Mouse (Mus musculus) hindbrain, embryonic 12.5 days (tissue): ENCODE results near the gene Elovl5. TPM values are rescaled to one million over a fixed set of nuclear protein-coding genes. Genes with fewer than 3 reads are reported as not detected.
A peak's percentile ranks its signal among the peaks of the same experiment; 100 is the strongest.

Experiments used
- ATAC-seq: fragments of 200-750 bp; cut with Nextera tagmentation; 2 replicates; pipeline ENCODE4 v1.8.0; 2017; ENCODE audit warnings: moderate TSS enrichment; ENCODE audit not compliant: low FRiP score
- H3K27ac ChIP-seq: fragments of 300-500 bp; sonication (generic); 2 replicates; pipeline ENCODE4 v1.5.1; 2016; ENCODE audit warnings: mild to moderate bottlenecking
- H3K27me3 ChIP-seq: fragments of 300-500 bp; sonication (generic); 2 replicates; pipeline ENCODE4 v1.6.1; 2016; ENCODE audit warnings: mild to moderate bottlenecking
- H3K36me3 ChIP-seq: fragments of 300-500 bp; sonication (generic); 2 replicates; pipeline ENCODE4 v1.6.1; 2016; ENCODE audit warnings: mild to moderate bottlenecking
- H3K4me1 ChIP-seq: fragments of 300-500 bp; sonication (generic); 2 replicates; pipeline ENCODE4 v1.6.1; 2016
- H3K4me2 ChIP-seq: fragments of 300-500 bp; sonication (generic); replicated peaks from 2 replicates; pipeline ENCODE4 v1.6.1; 2016; ENCODE audit warnings: mild to moderate bottlenecking
- H3K4me3 ChIP-seq: fragments of 300-500 bp; sonication (generic); 2 replicates; pipeline ENCODE4 v1.5.1; 2016; ENCODE audit warnings: mild to moderate bottlenecking
- H3K9ac ChIP-seq: fragments of 300-500 bp; sonication (generic); 2 replicates; pipeline ENCODE4 v1.6.1; 2016; ENCODE audit warnings: mild to moderate bottlenecking, moderate library complexity
- H3K9me3 ChIP-seq: fragments of 300-500 bp; sonication (generic); replicated peaks from 2 replicates; pipeline ENCODE4 v1.6.1; 2016; ENCODE audit warnings: mild to moderate bottlenecking
- WGBS: fragments of 180-500 bp; shearing (Covaris S2); methylation state at CpG from one replicate; pipeline ENCODE4 v1.1.7; 2016; 5-methylcytosine and 5-hydroxymethylcytosine counted together
- polyA plus RNA-seq: library from polyadenylated mRNA; unstranded; fragments of >200 nt; fragmentation: Nextera tagmentation; extraction: Ambion mirVana; gene quantifications from 2 replicates; pipeline ENCODE4 v1.2.1, GENCODE M21; 2016

Elovl5 gene
- polyA plus RNA-seq, 1 experiment from 2014 or later: 69.3 TPM

DNA sequence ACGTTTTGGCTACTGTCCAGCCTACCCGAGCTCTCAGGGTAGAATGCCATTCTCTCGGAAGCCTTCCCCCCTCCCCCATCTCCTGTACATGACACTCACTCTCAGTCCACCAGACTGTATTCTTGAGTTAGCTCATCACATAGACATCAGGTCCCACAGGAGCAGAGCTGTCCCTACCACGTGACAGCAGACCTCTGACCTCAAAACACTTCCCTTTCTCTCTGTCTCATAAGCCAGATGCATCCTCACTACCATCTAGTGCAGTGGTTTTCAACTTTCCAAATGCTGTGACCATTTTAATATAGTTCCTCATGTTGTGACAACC, 13.7 kb downstream of the Elovl5 start:
- Histone ChIP-seq H3K4me3 (no peak overlapping the region), H3K4me2 (no peak overlapping the region), H3K4me1 (peaks cover 43% of the 10 kb centered on the region), H3K9me3 (no peaks in the 10 kb centered on the region), H3K27me3 (no peaks in the 10 kb centered on the region), H3K36me3 (no peaks in the 10 kb centered on the region), H3K9ac (no peak overlapping the region), H3K27ac (no peak overlapping the region)
- WGBS: 39% methylated on average over 4 of the region's 4 CpGs
- peak; percentile 66 for ATAC-seq

DNA sequence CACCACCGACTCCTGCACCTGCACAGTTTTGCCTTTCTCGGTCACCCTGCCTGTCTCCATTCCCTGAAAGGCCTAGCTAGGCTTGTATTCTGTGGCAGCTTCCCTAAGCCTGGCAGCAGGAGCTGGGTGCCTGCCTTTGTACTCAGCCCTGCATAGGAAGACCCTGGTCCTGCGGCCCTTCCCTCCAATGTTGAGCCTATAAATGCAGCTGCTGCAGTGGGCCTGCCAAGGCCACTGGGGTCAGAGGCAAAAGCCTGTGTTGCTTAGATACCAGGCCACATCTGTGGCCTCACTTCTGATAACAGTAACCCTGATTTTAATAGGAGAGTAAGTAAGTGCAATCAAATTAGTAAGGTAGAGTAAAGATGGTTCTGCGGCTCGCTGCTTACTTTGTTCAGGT, 14.6 kb downstream of the Elovl5 start:
- H3K4me2 ChIP-seq: no peak overlapping the region
- H3K9me3 ChIP-seq: no peaks in the 10 kb centered on the region
- no peak overlapping the region for H3K4me3 ChIP-seq
- H3K27me3 ChIP-seq: no peaks in the 10 kb centered on the region
- peak overlapping the region; percentile 71 for H3K27ac ChIP-seq
- WGBS: 71% methylated on average over 5 of the region's 5 CpGs
- ATAC-seq: no peak
- H3K9ac ChIP-seq: no peak overlapping the region
- no peaks in the 10 kb centered on the region for H3K36me3 ChIP-seq
- H3K4me1 ChIP-seq: peaks cover 42% of the 10 kb centered on the region

GRCm38 (mm10) chr9:77935818-77936611, 18.9 kb downstream of the Elovl5 start:
- Histone ChIP-seq H3K36me3 (no peaks in the 10 kb centered on the region), H3K4me3 (no peak overlapping the region), H3K4me2 (no peak overlapping the region), H3K27me3 (no peaks in the 10 kb centered on the region), H3K27ac (no peak overlapping the region), H3K9me3 (no peaks in the 10 kb centered on the region), H3K9ac (no peak overlapping the region), H3K4me1 (peaks cover 37% of the 10 kb centered on the region)
- WGBS: 75% methylated on average over 10 of the region's 10 CpGs
- ATAC-seq: no peak

GRCm38 (mm10) chr9:77937875-77938274, 20.7 kb downstream of the Elovl5 start:
- Histone ChIP-seq H3K27me3 (no peaks in the 10 kb centered on the region), H3K9ac (no peak overlapping the region), H3K4me2 (no peak overlapping the region), H3K4me3 (no peak overlapping the region), H3K36me3 (no peaks in the 10 kb centered on the region), H3K27ac (no peak overlapping the region), H3K9me3 (no peaks in the 10 kb centered on the region), H3K4me1 (peaks cover 27% of the 10 kb centered on the region)
- 67% methylated on average over 11 of the region's 11 CpGs for WGBS
- ATAC-seq: no peak

DNA sequence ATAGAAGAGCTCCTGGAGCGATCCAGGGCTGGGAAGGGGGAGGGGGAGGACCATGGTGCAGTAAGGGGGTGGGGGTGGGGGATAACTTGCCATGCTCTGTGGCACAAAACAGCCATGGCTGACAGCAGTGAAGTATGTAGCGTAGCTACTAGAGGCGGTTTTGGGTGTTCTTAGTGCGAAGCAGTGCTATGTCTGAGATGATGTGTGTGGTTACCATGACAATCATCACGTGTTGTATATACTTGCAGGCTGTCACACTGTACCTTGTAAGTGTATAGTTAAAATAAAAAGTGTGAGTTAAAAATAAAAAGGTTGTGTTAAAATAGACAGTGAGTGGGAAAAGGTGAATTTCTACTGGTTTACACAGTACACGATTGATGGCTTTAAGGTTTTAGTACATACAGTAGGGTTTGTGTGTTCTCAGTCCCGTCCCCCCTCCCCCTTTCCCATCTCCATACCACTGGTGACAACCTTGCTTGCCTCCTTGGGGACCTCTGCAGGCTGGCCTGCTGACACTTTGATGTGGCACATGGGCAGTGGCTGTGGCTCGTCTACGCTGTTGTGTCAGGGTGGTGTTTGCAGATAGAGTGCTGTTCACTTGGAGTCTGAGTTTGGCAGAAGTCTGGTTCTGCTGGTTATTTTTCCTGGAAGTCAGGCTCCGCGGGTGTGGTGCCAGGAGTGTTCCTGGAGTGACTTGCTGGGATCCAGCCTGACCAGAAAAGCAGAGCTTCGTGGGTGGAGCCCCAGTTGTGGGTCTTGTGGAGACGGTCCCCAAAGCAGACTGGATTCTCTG, 21.8 kb downstream of the Elovl5 start:
- H3K27ac ChIP-seq: no peak overlapping the region
- H3K4me2 ChIP-seq: no peak overlapping the region
- no peaks in the 10 kb centered on the region for H3K36me3 ChIP-seq
- no peak overlapping the region; the same call in 1 of the 2 replicates for H3K9ac ChIP-seq
- H3K9me3 ChIP-seq: no peaks in the 10 kb centered on the region
- peak; percentile 76 for ATAC-seq
- peaks cover 27% of the 10 kb centered on the region for H3K4me1 ChIP-seq
- H3K27me3 ChIP-seq: no peaks in the 10 kb centered on the region
- no peak overlapping the region for H3K4me3 ChIP-seq
- WGBS: 59% methylated on average over 13 of the region's 13 CpGs

GRCm38 (mm10) chr9:77939554-77939920, 22.4 kb downstream of the Elovl5 start:
- no peaks in the 10 kb centered on the region for H3K36me3 ChIP-seq
- H3K4me3 ChIP-seq: no peak overlapping the region
- H3K9ac ChIP-seq: no peak overlapping the region
- H3K27ac ChIP-seq: no peak overlapping the region
- H3K4me1 ChIP-seq: peaks cover 27% of the 10 kb centered on the region
- no peak overlapping the region for H3K4me2 ChIP-seq
- no peak for ATAC-seq
- 80% methylated on average over 5 of the region's 5 CpGs for WGBS
- no peaks in the 10 kb centered on the region for H3K9me3 ChIP-seq
- H3K27me3 ChIP-seq: no peaks in the 10 kb centered on the region

GRCm38 (mm10) chr9:77941058-77941457, 23.9 kb downstream of the Elovl5 start:
- no peak overlapping the region for H3K4me2 ChIP-seq
- WGBS: 61% methylated on average over 6 of the region's 6 CpGs
- peaks cover 27% of the 10 kb centered on the region for H3K4me1 ChIP-seq
- H3K4me3 ChIP-seq: no peak overlapping the region
- no peaks in the 10 kb centered on the region for H3K27me3 ChIP-seq
- H3K9ac ChIP-seq: no peak overlapping the region
- ATAC-seq: no peak
- H3K9me3 ChIP-seq: no peaks in the 10 kb centered on the region
- H3K36me3 ChIP-seq: no peaks in the 10 kb centered on the region
- H3K27ac ChIP-seq: no peak overlapping the region

DNA sequence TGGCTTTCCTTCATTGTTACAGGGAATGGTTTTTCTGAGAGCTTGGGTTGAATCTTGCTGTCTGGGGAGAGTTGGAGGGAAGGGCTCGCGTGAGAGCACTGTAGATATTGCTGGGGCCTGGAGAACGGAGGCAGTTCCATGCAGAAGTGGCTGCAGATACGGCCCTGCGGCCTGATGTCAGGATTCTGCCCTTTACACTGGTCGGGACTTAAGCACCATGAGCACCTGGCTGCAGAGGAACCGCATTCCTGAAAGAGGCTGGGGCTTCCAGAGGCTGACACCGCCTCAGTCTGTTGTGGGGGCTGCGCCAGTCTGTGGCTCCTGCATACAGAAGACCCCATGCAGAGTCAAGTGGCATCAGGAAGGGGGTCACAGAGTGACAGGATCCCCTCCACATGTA, 24.7 kb downstream of the Elovl5 start:
- no peaks in the 10 kb centered on the region for H3K9me3 ChIP-seq
- H3K9ac ChIP-seq: no peak overlapping the region
- 80% methylated on average over 9 of the region's 9 CpGs for WGBS
- H3K4me1 ChIP-seq: peaks cover 27% of the 10 kb centered on the region
- H3K4me2 ChIP-seq: no peak overlapping the region
- H3K27ac ChIP-seq: no peak overlapping the region
- no peak overlapping the region for H3K4me3 ChIP-seq
- no peaks in the 10 kb centered on the region for H3K36me3 ChIP-seq
- ATAC-seq: no peak
- H3K27me3 ChIP-seq: no peaks in the 10 kb centered on the region

- no peak for ATAC-seq
- no peak overlapping the region for H3K27ac ChIP-seq
- WGBS: 88% methylated on average over 10 of the region's 10 CpGs
Observed at GRCm38 (mm10) chr9:77942411-77942810, 25.2 kb downstream of the Elovl5 start.

GRCm38 (mm10) chr9:77943316-77943715, 26.2 kb downstream of the Elovl5 start:
- H3K27me3 ChIP-seq: no peaks in the 10 kb centered on the region
- WGBS: 90% methylated on average over 2 of the region's 2 CpGs
- H3K27ac ChIP-seq: no peak overlapping the region
- no peak overlapping the region for H3K4me3 ChIP-seq
- no peak overlapping the region for H3K9ac ChIP-seq
- H3K4me1 ChIP-seq: peaks cover 22% of the 10 kb centered on the region
- no peaks in the 10 kb centered on the region for H3K36me3 ChIP-seq
- ATAC-seq: no peak
- no peak overlapping the region for H3K4me2 ChIP-seq
- no peaks in the 10 kb centered on the region for H3K9me3 ChIP-seq

More at GRCm38 (mm10) chr9:77942411-77942810, 25.2 kb downstream of the Elovl5 start:
- no peak overlapping the region for H3K4me2 ChIP-seq
- no peaks in the 10 kb centered on the region for H3K36me3 ChIP-seq
- no peak overlapping the region for H3K4me3 ChIP-seq
- H3K27me3 ChIP-seq: no peaks in the 10 kb centered on the region
- H3K4me1 ChIP-seq: peaks cover 27% of the 10 kb centered on the region
- no peaks in the 10 kb centered on the region for H3K9me3 ChIP-seq
- H3K9ac ChIP-seq: no peak overlapping the region

DNA sequence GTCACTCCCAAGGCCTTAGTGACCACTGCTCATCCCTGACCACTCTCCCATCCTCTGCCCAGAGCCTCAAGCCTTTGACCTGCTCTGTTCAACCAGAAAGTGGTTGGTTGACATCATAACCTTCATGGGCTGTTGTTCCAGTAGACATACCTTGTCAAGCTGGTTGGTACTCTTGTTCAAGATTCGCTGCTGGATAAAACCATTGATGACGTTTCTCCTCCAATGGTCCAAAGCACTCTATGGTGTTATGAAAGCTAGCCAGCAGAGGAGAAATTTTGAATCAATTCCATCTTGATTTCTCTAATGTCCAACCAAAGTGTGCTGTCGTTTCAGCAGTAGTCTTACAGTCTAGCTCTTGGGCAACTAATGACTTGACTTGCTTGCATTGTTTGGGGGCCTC, 27.0 kb downstream of the Elovl5 start:
- Histone ChIP-seq H3K4me3 (no peak overlapping the region), H3K4me2 (no peak overlapping the region), H3K9me3 (no peaks in the 10 kb centered on the region), H3K9ac (no peak overlapping the region), H3K4me1 (peaks cover 14% of the 10 kb centered on the region), H3K27me3 (no peaks in the 10 kb centered on the region), H3K27ac (no peak overlapping the region), H3K36me3 (no peaks in the 10 kb centered on the region)
- WGBS: 91% methylated on average over 3 of the region's 3 CpGs
- ATAC-seq: no peak

- Histone ChIP-seq H3K4me2 (no peak overlapping the region), H3K36me3 (no peaks in the 10 kb centered on the region), H3K27me3 (no peaks in the 10 kb centered on the region), H3K27ac (no peak overlapping the region), H3K4me3 (no peak overlapping the region), H3K4me1 (peaks cover 14% of the 10 kb centered on the region), H3K9me3 (no peaks in the 10 kb centered on the region), H3K9ac (no peak overlapping the region)
- 82% methylated on average over 6 of the region's 6 CpGs for WGBS
- ATAC-seq: no peak
Observed at GRCm38 (mm10) chr9:77945792-77946666, 28.9 kb downstream of the Elovl5 start.
